Comparison of ENCODE assay signal across 9 mouse cellular contexts in the genomic region with DNA sequence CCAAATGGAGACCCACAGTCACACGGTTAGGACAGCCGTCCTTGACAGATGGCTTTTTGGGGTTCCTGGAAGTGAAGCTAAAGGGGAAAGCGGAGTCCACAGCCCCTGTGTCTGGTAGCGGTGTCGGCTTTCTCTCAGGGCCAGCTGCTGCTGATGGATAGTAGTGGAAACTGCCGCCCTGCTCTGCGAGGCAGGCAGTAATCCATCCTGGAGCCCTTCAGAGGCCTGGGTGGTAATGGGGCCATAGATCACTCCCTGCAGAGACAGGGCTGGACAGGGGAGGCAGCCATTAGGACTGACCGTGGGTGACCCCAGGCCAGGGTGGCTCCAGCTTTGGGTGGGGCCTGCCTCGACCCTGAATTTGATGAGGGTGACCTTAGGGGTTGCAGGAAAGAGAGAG.
DNase-seq lines count a peak whose midpoint lies in the region; ATAC-seq and TF ChIP-seq lines count a peak whose summit lies in the region.
"Had no signal": no experiment of that assay in that cellular context is flagged by ENCODE, and none has a peak within 500 bp of the region (broad histone marks: within the 10 kb centered on the region; RNA-seq: fewer than 3 reads in every experiment).

No protein-coding gene starts in this region.

- no peak for ATAC-seq in forebrain, postnatal 0 days
- 0 out of 2 replicates have a peak, but pooled peaks have one; percentile 9 for ATAC-seq in intestine, embryonic 15.5 days
- no peak for ATAC-seq in midbrain, embryonic 12.5 days (ENCODE audit: low FRiP score, low read depth)
- no peak for ATAC-seq in megakaryocyte progenitor cell, adult 5-6 weeks (replicated peaks; ENCODE audit: poor library complexity)

- WGBS in forebrain, embryonic 10.5 days: 49% methylated on average over 9 of the region's 9 CpGs
- 44% methylated on average over 9 of the region's 9 CpGs for WGBS in forebrain, postnatal 0 days
- 26% methylated on average over 9 of the region's 9 CpGs for WGBS in intestine, embryonic 15.5 days
- 39% methylated on average over 9 of the region's 9 CpGs for WGBS in midbrain, embryonic 12.5 days

- no peaks in the 10 kb centered on the region for H3K9me3 ChIP-seq in forebrain, embryonic 10.5 days
- no peaks in the 10 kb centered on the region for H3K9me3 ChIP-seq in forebrain, postnatal 0 days (ENCODE audit: low read length)
- no peaks in the 10 kb centered on the region for H3K9me3 ChIP-seq in intestine, embryonic 15.5 days
- H3K9me3 ChIP-seq in midbrain, embryonic 12.5 days: no peaks in the 10 kb centered on the region

- H3K4me1 ChIP-seq in forebrain, embryonic 10.5 days: peaks cover 97% of the 10 kb centered on the region
- H3K4me1 ChIP-seq in forebrain, postnatal 0 days (ENCODE audit: insufficient read depth): peaks cover 10% of the 10 kb centered on the region
- peaks cover 68% of the 10 kb centered on the region for H3K4me1 ChIP-seq in intestine, embryonic 15.5 days (replicated peaks)
- H3K4me1 ChIP-seq in midbrain, embryonic 12.5 days: peaks cover 65% of the 10 kb centered on the region

- no peaks in the 10 kb centered on the region for H3K36me3 ChIP-seq in forebrain, embryonic 10.5 days (replicated peaks)
- no peaks in the 10 kb centered on the region for H3K36me3 ChIP-seq in forebrain, postnatal 0 days (ENCODE audit: insufficient read depth)
- H3K36me3 ChIP-seq in intestine, embryonic 15.5 days: no peaks in the 10 kb centered on the region
- H3K36me3 ChIP-seq in midbrain, embryonic 12.5 days: no peaks in the 10 kb centered on the region

- no peak overlapping the region for H3K9ac ChIP-seq in forebrain, postnatal 0 days
- H3K9ac ChIP-seq in intestine, embryonic 15.5 days: no peak overlapping the region
- 0 out of 2 replicates have a peak overlapping the region, but pooled peaks have one; percentile 25 for H3K9ac ChIP-seq in midbrain, embryonic 12.5 days (replicated peaks)

- H3K4me2 ChIP-seq in forebrain, postnatal 0 days (ENCODE audit: low read depth): no peak overlapping the region
- no peak overlapping the region for H3K4me2 ChIP-seq in intestine, embryonic 15.5 days (replicated peaks)
- H3K4me2 ChIP-seq in midbrain, embryonic 12.5 days (replicated peaks): no peak overlapping the region

- DNase-seq in forebrain, embryonic 10.5 days (ENCODE audit: extremely low spot score, low spot score): no peak
- no peak for DNase-seq in forebrain, postnatal 0 days
- DNase-seq in embryo, embryonic 10 days (ENCODE audit: low spot score): peak; percentile 86
- no peak for DNase-seq in cerebellum, postnatal 10 days
- no peak for DNase-seq in layer of hippocampus, adult 2 months (ENCODE audit: low spot score in 2 of 2)
- DNase-seq: right cerebral cortex, adult 18-20 months had no signal

- H3K27me3 ChIP-seq in forebrain, embryonic 10.5 days (ENCODE audit: poor library complexity, severe bottlenecking): peaks cover 66% of the 10 kb centered on the region
- H3K27me3 ChIP-seq in forebrain, postnatal 0 days (ENCODE audit: insufficient read depth, low read length): no peaks in the 10 kb centered on the region
- no peaks in the 10 kb centered on the region for H3K27me3 ChIP-seq in intestine, embryonic 15.5 days (replicated peaks)
- peaks cover 4% of the 10 kb centered on the region for H3K27me3 ChIP-seq in midbrain, embryonic 12.5 days

- TF ChIP-seq CTCF in forebrain, postnatal 0 days (IDR thresholded peaks at IDR 0.05; ENCODE audit: low read depth): no peak
- TF ChIP-seq CTCF in layer of hippocampus, adult 2 months (conservative IDR thresholded peaks at IDR 0.05): no peak

- peak overlapping the region; percentile 73 for H3K27ac ChIP-seq in forebrain, embryonic 10.5 days
- no peak overlapping the region for H3K27ac ChIP-seq in forebrain, postnatal 0 days (ENCODE audit: low read depth, low read length)
- peak overlapping the region; percentile 54 for H3K27ac ChIP-seq in intestine, embryonic 15.5 days
- H3K27ac ChIP-seq in midbrain, embryonic 12.5 days (replicated peaks): peak overlapping the region; percentile 71
- H3K27ac ChIP-seq in layer of hippocampus, adult 2 months: no peak overlapping the region

- no peak overlapping the region for H3K4me3 ChIP-seq in forebrain, embryonic 10.5 days
- no peak overlapping the region for H3K4me3 ChIP-seq in forebrain, postnatal 0 days (ENCODE audit: low read depth, low read length)
- no peak overlapping the region for H3K4me3 ChIP-seq in intestine, embryonic 15.5 days (replicated peaks)
- H3K4me3 ChIP-seq in midbrain, embryonic 12.5 days: no peak overlapping the region
- H3K4me3 ChIP-seq in layer of hippocampus, adult 2 months: no peak overlapping the region

Comparison
In these comparisons a context has a peak if more than half of its experiments do, and no peak if none do; other contexts are left out.
1. H3K27ac ChIP-seq: peak in forebrain, embryonic 10.5 days (single experiment), intestine, embryonic 15.5 days (single experiment) and midbrain, embryonic 12.5 days (single experiment); none in forebrain, postnatal 0 days (single experiment) and layer of hippocampus, adult 2 months (single experiment).